Mouse (Mus musculus) olfactory bulb, adult 2 months (tissue): Measurements from ENCODE around the gene C1qc.

Source experiments
- CTCF ChIP-seq: fragments of 200-500 bp; IDR thresholded peaks from 2 replicates; pipeline ENCODE4 v1.5.1; 2012; ENCODE audit warnings: low read depth, mild to moderate bottlenecking, low read length, moderate library complexity; ENCODE audit not compliant: insufficient read depth
- POLR2A ChIP-seq: fragments of 200-500 bp; IDR thresholded peaks from 2 replicates; pipeline ENCODE4 v1.6.1; 2012; ENCODE audit warnings: mild to moderate bottlenecking, low read depth, low read length, moderate library complexity; ENCODE audit not compliant: insufficient read depth

DNA sequence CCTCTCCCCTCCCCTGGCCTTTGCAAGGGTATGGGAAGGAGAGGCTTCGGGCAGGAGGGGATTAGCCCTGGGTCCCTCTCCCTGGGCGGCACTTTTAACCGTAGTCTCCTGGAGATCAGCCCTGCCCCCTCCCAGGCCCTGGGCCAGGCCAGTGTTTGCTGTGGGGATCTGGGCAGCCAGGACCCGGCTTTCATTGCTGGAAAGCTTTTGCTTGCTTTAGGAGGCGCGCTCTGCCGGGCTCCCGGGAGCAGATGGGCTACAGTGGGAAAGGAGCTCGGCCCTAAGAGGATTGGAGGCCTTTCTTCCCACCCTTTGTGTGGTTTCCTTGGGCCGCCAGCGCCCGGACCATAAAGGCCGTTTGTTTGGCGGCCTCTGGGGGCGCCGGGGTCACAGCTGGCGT, 31.1 kb downstream of the C1qc start:
- TF ChIP-seq CTCF (no peak), POLR2A (no peak)
